ENCODE assay signal across 28 mouse cellular contexts in genomic region chr4:132095043-132095442, GRCm38 (mm10). TPM values are rescaled to one million over a fixed set of nuclear protein-coding genes. Genes with fewer than 3 reads are reported as not detected.
"Had no signal": no experiment of that assay in that cellular context is flagged by ENCODE, and none has a peak within 500 bp of the region (broad histone marks: within the 10 kb centered on the region; RNA-seq: fewer than 3 reads in every experiment).

No protein-coding gene starts in this region.

- H3K9ac ChIP-seq: forebrain, postnatal 0 days; heart, embryonic 13.5 days; heart, embryonic 15.5 days; hindbrain, embryonic 13.5 days; hindbrain, embryonic 15.5 days; limb, embryonic 13.5 days; limb, embryonic 15.5 days had no signal

- ATAC-seq: forebrain, postnatal 0 days; hindbrain, postnatal 0 days had no signal

- H3K27ac ChIP-seq: heart, adult 2 months; heart, embryonic 13.5 days; heart, embryonic 15.5 days; hindbrain, embryonic 13.5 days; hindbrain, embryonic 15.5 days; hindbrain, postnatal 0 days; layer of hippocampus, adult 2 months; limb, embryonic 13.5 days; limb, embryonic 15.5 days had no signal

- H3K36me3 ChIP-seq: heart, embryonic 13.5 days; heart, embryonic 15.5 days; hindbrain, embryonic 13.5 days; hindbrain, embryonic 15.5 days; limb, embryonic 13.5 days; limb, embryonic 15.5 days had no signal

- H3K4me2 ChIP-seq: heart, embryonic 11.5 days; heart, embryonic 13.5 days; heart, embryonic 15.5 days; hindbrain, embryonic 13.5 days; hindbrain, embryonic 15.5 days; limb, embryonic 13.5 days; limb, embryonic 15.5 days had no signal

- H3K9me3 ChIP-seq: heart, embryonic 13.5 days; heart, embryonic 15.5 days; hindbrain, embryonic 13.5 days; hindbrain, embryonic 15.5 days; limb, embryonic 13.5 days; limb, embryonic 15.5 days had no signal

- H3K4me3 ChIP-seq: heart, adult 2 months; heart, embryonic 13.5 days; heart, embryonic 15.5 days; hindbrain, embryonic 13.5 days; hindbrain, embryonic 15.5 days; layer of hippocampus, adult 2 months; limb, embryonic 13.5 days; limb, embryonic 15.5 days had no signal

- H3K4me1 ChIP-seq: hindbrain, embryonic 13.5 days; hindbrain, embryonic 15.5 days; limb, embryonic 13.5 days; limb, embryonic 15.5 days had no signal

- H3K27me3 ChIP-seq: heart, embryonic 13.5 days; heart, embryonic 15.5 days; hindbrain, embryonic 13.5 days; hindbrain, embryonic 15.5 days; limb, embryonic 13.5 days; limb, embryonic 15.5 days had no signal

- DNase-seq: forebrain, postnatal 0 days; gastrocnemius, postnatal 14 days; gastrocnemius, postnatal 36 days; heart, adult 11 months; heart, adult 2 months; heart, postnatal 14 days; heart, postnatal 36 days; kidney, adult 18-20 months; kidney, adult 8-10 months; kidney, postnatal 10 days; kidney, postnatal 25 days; kidney, postnatal 4 days; layer of hippocampus, postnatal 36 days; left cerebral cortex, postnatal 4 days had no signal

RNA-seq across cellular contexts. Expression of gene Gm10300, which starts 20.5 kb away (rescaled TPM):
- polyA plus RNA-seq: forebrain, postnatal 0 days; hindbrain, embryonic 13.5 days; hindbrain, embryonic 15.5 days; hindbrain, postnatal 0 days; intestine, embryonic 14.5 days; kidney, embryonic 14.5 days; limb, embryonic 11.5 days; limb, embryonic 13.5 days had no signal

RNA-seq across cellular contexts. Expression of gene Oprd1, which starts 49.2 kb away (rescaled TPM):
- polyA plus RNA-seq: hindbrain, embryonic 11.5 days; liver, adult 2 months had no signal
